Mouse (Mus musculus): Measurements from ENCODE around the gene Klf1. TPM values are rescaled to one million over a fixed set of nuclear protein-coding genes. Genes with fewer than 3 reads are reported as not detected.
A peak's percentile ranks its signal among the peaks of the same experiment; 100 is the strongest.
"Not testable (repeated sequence)": the region's sequence is repeated elsewhere in the genome, so short reads cannot be mapped to it uniquely, and the experiment has no call there.

Klf1 gene
- total RNA-seq, 1 experiment: 0.31 TPM

DNA sequence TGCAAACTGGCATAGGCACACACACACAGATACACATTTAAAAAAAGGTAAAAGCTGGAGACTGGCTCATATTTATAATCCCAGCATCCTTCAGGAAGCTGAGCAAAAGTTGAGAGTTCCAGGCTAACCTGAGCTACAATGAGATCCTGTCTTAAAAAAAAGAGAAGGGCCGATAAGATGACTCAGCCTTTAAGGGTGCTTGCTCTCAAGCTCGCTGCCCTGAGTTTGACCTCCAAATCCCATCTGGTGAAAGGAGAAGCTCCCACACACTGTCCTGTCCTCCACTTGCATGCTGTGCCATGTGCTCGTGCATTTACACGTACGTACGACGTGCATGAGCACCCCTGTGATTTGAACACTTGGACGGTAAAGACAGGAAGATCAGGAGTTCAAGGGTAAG lies 5.8 kb downstream of the Klf1 start:
- Histone ChIP-seq H3K4me1 (ENCODE audit: control insufficient read depth in 2 of 2, insufficient read depth in 2 of 2, low read length in 2 of 2, poor library complexity in 1 of 2) (peaks cover 0 to 13% of the 10 kb centered on the region in 2 experiments; a peak in 2 of 4 replicates), H3K9me3 (ENCODE audit: control insufficient read depth, insufficient read depth, low read depth, low read length) (no peaks in the 10 kb centered on the region), H3K9ac (ENCODE audit: insufficient read depth, low read depth, low read length, poor library complexity, severe bottlenecking) (no peak overlapping the region; the same call in 1 of the 2 replicates), H3K27ac (ENCODE audit: insufficient read depth, low read depth, low read length, poor library complexity, severe bottlenecking) (no peak overlapping the region), H3K4me3 (ENCODE audit: insufficient read depth in 1 of 2, low read depth in 1 of 2, low read length in 2 of 2, poor library complexity in 1 of 2, severe bottlenecking in 1 of 2) (no peak overlapping the region), H3K36me3 (ENCODE audit: control insufficient read depth, insufficient read depth, low read length, poor library complexity, severe bottlenecking) (peaks cover 9% of the 10 kb centered on the region)
- TF ChIP-seq HCFC1 (IDR thresholded peaks at IDR 0.05; ENCODE audit: borderline replicate concordance, insufficient read depth, low read length) (no peak), MAFK (IDR thresholded peaks at IDR 0.05; ENCODE audit: insufficient read depth, low read depth, low read length) (0 out of 2 replicates have a peak, but pooled peaks have one; percentile 36), ZNF384 (IDR thresholded peaks at IDR 0.05; ENCODE audit: low read depth, low read length) (no peak)
- DNase-seq (ENCODE audit: low read depth, low spot score): no peak
- in situ Hi-C loops (cut with MboI; ENCODE audit: low sequenced_read_pairs in 2 of 2, unreplicated experiment in 2 of 2): no loop called here

DNA sequence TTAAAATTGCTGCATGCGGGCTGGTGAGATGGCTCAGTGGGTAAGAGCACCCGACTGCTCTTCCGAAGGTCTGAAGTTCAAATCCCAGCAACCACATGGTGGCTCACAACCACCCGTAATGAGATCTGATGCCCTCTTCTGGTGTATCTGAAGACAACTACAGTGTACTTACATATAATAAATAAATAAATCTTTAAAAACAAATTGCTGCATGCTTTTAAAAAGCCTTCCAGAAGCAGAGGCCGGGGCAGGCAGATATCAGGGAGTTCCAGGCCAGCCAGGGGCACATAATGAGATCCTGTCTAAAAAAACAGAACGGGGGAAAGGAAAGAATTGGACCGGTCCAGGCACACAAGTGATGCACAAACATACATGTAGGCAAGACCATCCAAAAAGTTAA lies 6.3 kb downstream of the Klf1 start:
- H3K9me3 ChIP-seq (ENCODE audit: control insufficient read depth, insufficient read depth, low read depth, low read length); DNase-seq (ENCODE audit: low read depth, low spot score); H3K36me3 ChIP-seq (ENCODE audit: control insufficient read depth, insufficient read depth, low read length, poor library complexity, severe bottlenecking); H3K9ac ChIP-seq (ENCODE audit: insufficient read depth, low read depth, low read length, poor library complexity, severe bottlenecking); H3K27ac ChIP-seq (ENCODE audit: insufficient read depth, low read depth, low read length, poor library complexity, severe bottlenecking); in situ Hi-C loops (cut with MboI; ENCODE audit: low sequenced_read_pairs in 2 of 2, unreplicated experiment in 2 of 2): not testable (repeated sequence)
- peaks cover 0 to 15% of the 10 kb centered on the region in 2 experiments; a peak in 2 of 4 replicates for H3K4me1 ChIP-seq (ENCODE audit: control insufficient read depth in 2 of 2, insufficient read depth in 2 of 2, low read length in 2 of 2, poor library complexity in 1 of 2)
- H3K4me3 ChIP-seq (ENCODE audit: insufficient read depth in 1 of 2, low read depth in 1 of 2, low read length in 2 of 2, poor library complexity in 1 of 2, severe bottlenecking in 1 of 2): peak overlapping the region in 1 of 2 experiments; percentile 3; a peak in 1 of 4 replicates

DNA sequence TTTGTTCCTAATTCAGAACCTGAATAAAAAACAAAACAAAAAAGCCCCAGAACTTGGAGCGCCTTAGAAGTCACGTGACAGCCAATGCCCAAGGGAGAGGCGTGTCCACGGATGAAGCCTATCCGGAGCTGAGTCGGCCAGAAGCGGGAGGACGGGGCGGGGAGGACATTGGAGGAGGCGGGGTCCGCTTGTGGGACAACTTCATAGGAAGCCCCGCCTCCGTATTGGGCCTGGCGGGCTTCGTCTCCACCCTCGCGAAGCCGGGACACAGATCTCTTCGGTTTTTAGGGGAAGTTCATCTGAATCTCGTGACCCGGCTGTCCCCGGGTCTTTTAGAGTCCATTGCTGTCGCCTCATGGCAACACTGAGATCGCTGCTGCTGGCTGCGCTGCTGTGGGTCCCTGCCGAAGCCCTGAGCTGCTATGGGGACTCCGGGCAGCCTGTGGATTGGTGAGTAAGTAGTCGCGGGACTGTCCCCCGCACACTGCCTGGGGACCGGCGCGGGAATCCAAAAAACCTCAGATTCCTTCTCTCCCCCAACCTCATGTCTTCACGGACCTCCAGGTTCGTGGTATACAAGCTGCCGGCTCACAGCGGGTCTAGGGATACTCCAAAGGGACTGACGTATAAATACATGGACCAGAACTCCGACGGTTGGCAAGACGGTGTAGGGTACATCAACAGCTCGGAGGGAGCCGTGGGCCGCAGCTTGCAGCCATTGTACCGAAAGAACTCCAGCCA lies 6.9 kb downstream of the Klf1 start, which contains the start of gene Dnase2a:
Gene Dnase2a, plus strand, starts transcription at position 140 of the 741 bp plus-strand sequence.
- peaks cover 0 to 15% of the 10 kb centered on the region in 2 experiments; a peak in 2 of 4 replicates for H3K4me1 ChIP-seq (ENCODE audit: control insufficient read depth in 2 of 2, insufficient read depth in 2 of 2, low read length in 2 of 2, poor library complexity in 1 of 2)
- in situ Hi-C loops (cut with MboI; ENCODE audit: low sequenced_read_pairs in 2 of 2, unreplicated experiment in 2 of 2): no loop called here
- H3K9ac ChIP-seq (ENCODE audit: insufficient read depth, low read depth, low read length, poor library complexity, severe bottlenecking): peak within 1 kb of the TSS; percentile 92
- DNase-seq (ENCODE audit: low read depth, low spot score): peak; percentile 99
- H3K36me3 ChIP-seq (ENCODE audit: control insufficient read depth, insufficient read depth, low read length, poor library complexity, severe bottlenecking): peaks cover 9% of the 10 kb centered on the region
- TF ChIP-seq CHD2 (IDR thresholded peaks at IDR 0.05; ENCODE audit: low read depth, low read length): no peak
- 0 out of 2 replicates have a peak, but pooled peaks have one; percentile 31 for TF ChIP-seq MAFK (IDR thresholded peaks at IDR 0.05; ENCODE audit: insufficient read depth, low read depth, low read length)
- peak within 1 kb of the TSS; percentile 77 to 89 for H3K4me3 ChIP-seq (ENCODE audit: insufficient read depth in 1 of 2, low read depth in 1 of 2, low read length in 2 of 2, poor library complexity in 1 of 2, severe bottlenecking in 1 of 2)
- H3K27ac ChIP-seq (ENCODE audit: insufficient read depth, low read depth, low read length, poor library complexity, severe bottlenecking): peak within 1 kb of the TSS; percentile 66
- no peaks in the 10 kb centered on the region for H3K9me3 ChIP-seq (ENCODE audit: control insufficient read depth, insufficient read depth, low read depth, low read length)

DNA sequence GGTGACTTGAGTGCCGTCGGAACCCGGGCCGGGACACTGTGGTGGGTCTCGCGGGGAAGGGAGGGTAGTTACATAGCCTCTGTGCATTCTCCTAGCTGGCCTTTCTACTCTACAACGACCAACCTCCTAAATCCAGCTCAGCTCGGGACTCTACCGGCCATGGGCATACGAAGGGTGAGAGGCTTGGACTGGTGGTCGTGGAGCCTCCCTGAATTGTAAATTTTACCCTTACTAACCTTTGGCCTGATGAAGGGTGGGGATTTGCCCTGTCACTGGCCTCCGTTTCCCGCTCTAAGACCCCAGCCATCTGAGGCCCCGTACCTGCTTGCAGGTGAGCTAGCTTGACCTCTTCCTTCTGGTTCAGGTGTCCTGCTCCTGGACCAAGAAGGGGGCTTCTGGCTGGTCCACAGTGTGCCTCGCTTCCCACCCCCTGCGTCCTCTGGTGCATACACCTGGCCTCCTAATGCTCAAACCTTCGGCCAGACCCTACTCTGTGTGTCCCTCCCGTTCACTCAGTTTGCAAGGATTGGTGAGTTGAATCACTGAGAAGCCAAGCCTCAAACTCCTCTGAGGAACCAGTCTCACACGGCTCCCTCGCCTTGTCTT lies 7.5 kb downstream of the Klf1 start:
- Histone ChIP-seq H3K9ac (ENCODE audit: insufficient read depth, low read depth, low read length, poor library complexity, severe bottlenecking) (peak overlapping the region; percentile 92), H3K27ac (ENCODE audit: insufficient read depth, low read depth, low read length, poor library complexity, severe bottlenecking) (no peak overlapping the region), H3K4me3 (ENCODE audit: insufficient read depth in 1 of 2, low read depth in 1 of 2, low read length in 2 of 2, poor library complexity in 1 of 2, severe bottlenecking in 1 of 2) (peak overlapping the region; percentile 77 to 89), H3K9me3 (ENCODE audit: control insufficient read depth, insufficient read depth, low read depth, low read length) (no peaks in the 10 kb centered on the region), H3K36me3 (ENCODE audit: control insufficient read depth, insufficient read depth, low read length, poor library complexity, severe bottlenecking) (peaks cover 9% of the 10 kb centered on the region), H3K4me1 (ENCODE audit: control insufficient read depth in 2 of 2, insufficient read depth in 2 of 2, low read length in 2 of 2, poor library complexity in 1 of 2) (peaks cover 0 to 15% of the 10 kb centered on the region in 2 experiments; a peak in 2 of 4 replicates)
- no peak for TF ChIP-seq ZNF384 (IDR thresholded peaks at IDR 0.05; ENCODE audit: low read depth, low read length)
- TF ChIP-seq MAFK (IDR thresholded peaks at IDR 0.05; ENCODE audit: insufficient read depth, low read depth, low read length): no peak
- no peak for TF ChIP-seq ZC3H11A (IDR thresholded peaks at IDR 0.05; ENCODE audit: borderline replicate concordance, low read depth, low read length)
- no peak for TF ChIP-seq CHD2 (IDR thresholded peaks at IDR 0.05; ENCODE audit: low read depth, low read length)
- TF ChIP-seq HCFC1 (IDR thresholded peaks at IDR 0.05; ENCODE audit: borderline replicate concordance, insufficient read depth, low read length): no peak
- in situ Hi-C loops (cut with MboI; ENCODE audit: low sequenced_read_pairs in 2 of 2, unreplicated experiment in 2 of 2): no loop called here
- no peak for DNase-seq (ENCODE audit: low read depth, low spot score)

Data from ES-E14 (cell line).